Mouse (Mus musculus) testis, adult 2 months (tissue): ENCODE results near the gene Hoxa4.

Experiments
- CTCF ChIP-seq: fragments of 200-500 bp; IDR thresholded peaks from 2 replicates; pipeline ENCODE4 v1.5.1; 2012; ENCODE audit warnings: low read depth, mild to moderate bottlenecking, inconsistent platforms, low read length, moderate library complexity; ENCODE audit not compliant: control insufficient read depth, insufficient read depth, insufficient replicate concordance
- POLR2A ChIP-seq: fragments of 200-500 bp; IDR thresholded peaks from 2 replicates; pipeline ENCODE4 v1.6.1; 2012; ENCODE audit warnings: low read depth, mild to moderate bottlenecking, inconsistent platforms, low read length, moderate library complexity; ENCODE audit not compliant: control insufficient read depth

DNA sequence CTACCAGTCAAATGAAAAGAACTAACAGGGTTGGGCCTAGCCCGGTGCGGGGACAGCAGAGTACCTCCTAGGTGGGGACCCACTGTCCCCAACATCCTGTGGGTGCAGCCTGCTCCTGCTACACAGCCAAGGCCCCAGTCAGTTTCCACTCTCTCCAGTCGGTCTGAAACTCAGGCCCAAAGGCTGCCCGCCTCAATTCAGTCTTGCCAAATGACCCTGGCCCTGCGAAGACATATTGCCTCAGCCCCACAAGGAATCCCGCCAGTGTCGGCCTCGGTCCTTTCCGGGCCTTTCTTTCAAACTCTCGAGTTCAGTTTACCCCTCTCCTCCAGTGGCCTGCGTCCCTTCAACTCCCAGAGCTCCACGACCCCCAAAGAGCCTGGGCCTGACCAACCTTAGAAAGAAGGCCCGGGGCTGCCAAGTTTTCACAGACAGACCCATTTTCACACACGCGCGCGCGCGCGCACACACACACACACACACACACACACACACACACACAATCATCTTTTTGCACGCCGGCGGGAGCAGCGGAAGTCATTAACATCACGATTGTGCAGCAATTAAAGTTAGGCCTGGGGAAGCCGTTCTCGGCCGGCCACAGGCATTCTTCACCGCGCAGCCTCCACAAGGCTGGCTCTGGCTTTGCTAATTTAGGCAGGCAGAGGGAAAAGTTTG is 8.7 kb upstream of the Hoxa4 start:
- no peak for TF ChIP-seq POLR2A
- no peak for TF ChIP-seq CTCF
